Mouse (Mus musculus) stomach, postnatal 0 days (tissue): ENCODE data around the gene Pdzd2. TPM values are rescaled to one million over a fixed set of nuclear protein-coding genes. Genes with fewer than 3 reads are reported as not detected.

Experiments used
- ATAC-seq: fragments of 200-750 bp; cut with Nextera tagmentation; 2 replicates; pipeline ENCODE4 v1.8.0; 2017; ENCODE audit not compliant: low FRiP score, low TSS enrichment
- DNase-seq: peaks from one replicate; pipeline ENCODE4 v3.0.0-alpha.2; 2016; ENCODE audit warnings: low spot score
- H3K27ac ChIP-seq: fragments of 300-500 bp; sonication (generic); replicated peaks from 2 replicates; pipeline ENCODE4 v1.5.1; 2014; ENCODE audit warnings: mild to moderate bottlenecking, control low read depth
- H3K27me3 ChIP-seq: fragments of 300-500 bp; sonication (generic); 2 replicates; pipeline ENCODE4 v1.6.1; 2014; ENCODE audit warnings: low read length; ENCODE audit not compliant: control insufficient read depth, insufficient read depth
- H3K36me3 ChIP-seq: fragments of 300-500 bp; sonication (generic); 2 replicates; pipeline ENCODE4 v1.6.1; 2014; ENCODE audit warnings: low read length, mixed read lengths; ENCODE audit not compliant: control insufficient read depth, insufficient read depth
- H3K4me1 ChIP-seq: fragments of 300-500 bp; sonication (generic); replicated peaks from 2 replicates; pipeline ENCODE4 v1.6.1; 2014; ENCODE audit warnings: antibody characterized with exemption; ENCODE audit not compliant: control insufficient read depth, insufficient read depth
- H3K4me2 ChIP-seq: fragments of 300-500 bp; sonication (generic); replicated peaks from 2 replicates; pipeline ENCODE4 v1.6.1; 2014; ENCODE audit warnings: low read depth, mild to moderate bottlenecking, control low read depth, moderate library complexity
- H3K4me3 ChIP-seq: fragments of 300-500 bp; sonication (generic); 2 replicates; pipeline ENCODE4 v1.5.1; 2014; ENCODE audit warnings: low read depth, low read length, control low read depth
- H3K9ac ChIP-seq: fragments of 300-500 bp; sonication (generic); 2 replicates; pipeline ENCODE4 v1.6.1; 2014; ENCODE audit warnings: mild to moderate bottlenecking, low read length, control low read depth, mixed read lengths
- H3K9me3 ChIP-seq: fragments of 300-500 bp; sonication (generic); 2 replicates; pipeline ENCODE4 v1.6.1; 2016; ENCODE audit warnings: low read length; ENCODE audit not compliant: control insufficient read depth
- CTCF ChIP-seq: IDR thresholded peaks from 2 replicates; pipeline ENCODE4 v1.5.1; 2016; ENCODE audit warnings: antibody characterized with exemption, low read depth, mild to moderate bottlenecking, moderate library complexity
- EP300 ChIP-seq: optimal IDR thresholded peaks from 2 replicates; pipeline ENCODE3; 2016; ENCODE audit warnings: antibody characterized with exemption
- whole genome bisulfite sequencing: fragments of 180-500 bp; shearing (Covaris S2); extraction: QIAGEN DNeasy Blood & Tissue Kit; methylation state at CpG from one replicate; pipeline ENCODE4 v1.1.7; 2014; 5-methylcytosine and 5-hydroxymethylcytosine counted together
- polyA plus RNA-seq: library from polyadenylated mRNA; unstranded; fragments of >200 nt; fragmentation: Nextera tagmentation; extraction: Ambion mirVana; gene quantifications from 2 replicates; pipeline ENCODE4 v1.2.1, GENCODE M21; 2015

The Pdzd2 gene
- polyA plus RNA-seq, 1 experiment from 2014 or later, result 19.1 TPM

DNA sequence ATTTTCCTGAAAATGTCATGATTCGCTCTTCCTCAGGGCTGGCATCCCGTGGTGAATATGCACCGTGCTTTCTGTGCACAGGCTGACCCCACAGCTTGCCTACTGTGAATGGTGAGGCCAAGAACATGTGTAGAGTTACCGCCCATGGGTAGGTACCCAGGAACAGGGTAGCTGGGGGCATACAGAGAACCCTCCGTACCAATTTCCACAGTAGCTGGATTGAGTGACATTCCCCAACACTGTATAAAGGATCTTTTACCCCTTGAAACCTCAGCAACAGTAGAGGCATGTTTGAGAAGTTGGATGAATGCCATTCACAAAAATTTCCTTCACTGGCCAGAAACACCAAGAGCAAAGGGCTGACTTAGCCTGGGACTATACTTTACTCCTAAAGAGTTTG, 271.1 kb downstream of the Pdzd2 start:
- ATAC-seq (no peak), DNase-seq (no peak)
- no peak overlapping the region for H3K4me3 ChIP-seq

DNA sequence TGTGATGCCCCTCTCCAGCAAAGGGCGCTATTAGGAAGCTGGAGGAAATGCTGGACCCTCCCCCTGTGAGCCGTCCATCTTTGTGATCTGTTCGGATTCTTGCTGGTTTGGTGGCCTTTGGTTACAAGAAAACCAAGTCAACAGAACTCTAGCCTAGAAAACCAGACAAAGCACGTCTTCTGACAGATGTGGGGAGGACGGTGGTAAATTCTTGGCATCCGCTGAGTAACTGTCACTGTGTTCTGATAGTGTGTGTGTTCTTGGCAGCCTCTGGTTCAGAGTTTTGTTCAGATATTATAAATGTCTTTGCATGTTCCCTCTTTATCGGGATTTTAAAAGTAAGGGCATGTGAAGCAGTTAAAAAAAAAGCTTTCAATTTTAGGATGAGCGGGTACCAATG, 274.0 kb downstream of the Pdzd2 start:
- H3K9me3 ChIP-seq, result no peaks in the 10 kb centered on the region
- no peak overlapping the region for H3K4me2 ChIP-seq
- no peaks in the 10 kb centered on the region for H3K27me3 ChIP-seq
- no peak overlapping the region for H3K9ac ChIP-seq
- no peak for ATAC-seq
- H3K4me3 ChIP-seq, result no peak overlapping the region
- DNase-seq, result no peak
- no peak overlapping the region for H3K27ac ChIP-seq
- 73% methylated on average over 8 of the region's 8 CpGs for WGBS
- TF ChIP-seq CTCF (no peak), EP300 (no peak)
- H3K4me1 ChIP-seq, result no peaks in the 10 kb centered on the region
- no peaks in the 10 kb centered on the region for H3K36me3 ChIP-seq

More for the DNA sequence above, 271.1 kb downstream of the Pdzd2 start:
- H3K27ac ChIP-seq, result no peak overlapping the region
- TF ChIP-seq EP300 (no peak), CTCF (no peak)
- no peaks in the 10 kb centered on the region for H3K27me3 ChIP-seq
- H3K9me3 ChIP-seq, result no peaks in the 10 kb centered on the region
- no peak overlapping the region for H3K4me2 ChIP-seq
- H3K9ac ChIP-seq, result no peak overlapping the region
- no peaks in the 10 kb centered on the region for H3K4me1 ChIP-seq
- 73% methylated on average over 5 of the region's 5 CpGs for WGBS
- H3K36me3 ChIP-seq, result no peaks in the 10 kb centered on the region

DNA sequence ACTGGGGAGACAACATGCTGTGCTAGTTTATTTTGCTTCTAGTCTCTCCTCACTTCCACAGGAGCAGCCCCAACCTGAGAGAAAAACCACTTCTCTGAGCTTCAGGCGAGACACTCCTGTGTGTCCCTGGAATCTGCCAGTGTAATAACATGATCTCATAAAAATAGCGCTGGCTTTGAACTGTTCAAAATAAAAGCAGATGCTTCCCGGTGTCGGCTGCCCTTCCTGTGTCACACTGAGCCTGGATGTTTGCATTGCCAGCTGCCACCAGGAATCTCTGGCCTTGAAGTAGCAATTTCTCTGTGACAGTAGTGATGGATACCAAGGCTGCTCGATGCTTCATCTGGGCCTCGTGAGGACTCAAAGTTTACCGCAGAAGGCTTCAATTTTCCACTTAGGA, 282.9 kb downstream of the Pdzd2 start:
- no peaks in the 10 kb centered on the region for H3K36me3 ChIP-seq
- H3K4me3 ChIP-seq, result no peak overlapping the region
- no peak overlapping the region for H3K9ac ChIP-seq
- H3K27me3 ChIP-seq, result no peaks in the 10 kb centered on the region
- DNase-seq (no peak), ATAC-seq (no peak)
- no peaks in the 10 kb centered on the region for H3K4me1 ChIP-seq
- WGBS, result 46% methylated on average over 7 of the region's 7 CpGs
- H3K27ac ChIP-seq, result no peak overlapping the region
- H3K4me2 ChIP-seq, result no peak overlapping the region
- no peak for TF ChIP-seq EP300
- TF ChIP-seq CTCF, result no peak
- no peaks in the 10 kb centered on the region for H3K9me3 ChIP-seq

DNA sequence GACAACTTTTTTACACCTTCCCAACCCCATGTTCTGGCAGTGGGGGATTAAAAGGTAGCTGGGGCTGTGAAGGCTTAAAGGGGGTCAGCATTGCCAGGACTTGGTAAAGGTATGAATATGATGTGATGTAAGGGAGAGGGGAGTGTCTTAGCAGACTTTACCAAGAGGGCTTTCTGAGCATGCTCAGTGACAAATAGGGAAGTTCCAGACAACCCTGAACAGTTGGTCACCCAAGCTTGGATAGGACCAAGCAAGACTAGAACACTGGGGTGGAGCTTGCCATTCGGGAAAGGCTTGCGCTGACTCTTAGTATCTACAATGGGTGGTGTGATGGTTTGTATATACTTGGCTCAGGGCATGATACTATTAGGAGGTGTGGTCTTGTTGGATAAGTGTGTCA, 286.4 kb downstream of the Pdzd2 start:
- 91% methylated on average over 2 of the region's 2 CpGs for WGBS
- Histone ChIP-seq H3K9me3 (no peaks in the 10 kb centered on the region), H3K9ac (no peak overlapping the region), H3K27ac (no peak overlapping the region), H3K4me3 (no peak overlapping the region), H3K27me3 (no peaks in the 10 kb centered on the region), H3K4me1 (no peaks in the 10 kb centered on the region), H3K36me3 (no peaks in the 10 kb centered on the region), H3K4me2 (no peak overlapping the region)
- no peak for ATAC-seq
- DNase-seq, result no peak
- TF ChIP-seq EP300 (no peak), CTCF (no peak)

DNA sequence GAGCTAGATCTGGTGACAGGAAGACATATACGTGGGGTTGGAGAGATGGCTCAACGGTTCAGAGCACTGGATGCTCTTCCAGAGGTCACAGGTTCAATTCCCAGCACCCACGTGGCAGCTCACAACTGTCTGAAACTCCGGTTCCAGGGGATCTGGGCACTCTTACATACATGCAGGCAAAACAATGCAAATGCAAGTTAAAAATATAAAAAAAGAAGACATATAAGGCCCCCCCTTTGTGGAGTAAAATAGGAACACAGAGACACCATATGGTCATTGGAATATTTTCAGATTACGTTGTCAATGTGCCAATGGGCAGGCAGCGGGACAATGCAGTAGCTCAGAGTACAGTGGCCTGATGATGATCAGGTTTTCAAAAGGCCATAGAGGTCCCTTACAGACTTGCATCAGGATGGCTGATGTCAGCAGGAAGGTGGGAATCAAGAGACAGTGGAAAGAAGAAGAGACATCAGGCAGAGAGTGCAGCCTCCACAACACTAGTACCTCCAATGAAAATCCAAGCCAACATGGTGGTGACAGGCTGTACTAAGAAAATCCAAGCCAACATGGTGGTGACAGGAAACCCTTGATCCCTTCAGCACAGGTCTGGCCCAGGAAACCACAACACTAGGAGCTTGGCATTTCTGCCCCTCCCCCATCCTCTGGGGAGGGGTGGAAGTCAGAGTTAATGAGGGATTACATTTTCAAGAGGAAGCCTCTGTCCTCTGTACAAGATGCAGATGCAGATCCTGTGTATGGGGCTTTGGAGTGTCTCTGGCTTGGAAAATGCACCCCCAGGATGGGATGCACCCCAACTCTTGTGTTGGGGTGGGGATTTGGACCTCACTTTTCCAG, 287.4 kb downstream of the Pdzd2 start:
- H3K27ac ChIP-seq, result no peak overlapping the region
- H3K36me3 ChIP-seq, result no peaks in the 10 kb centered on the region
- no peaks in the 10 kb centered on the region for H3K9me3 ChIP-seq
- no peak overlapping the region for H3K4me2 ChIP-seq
- no peaks in the 10 kb centered on the region for H3K4me1 ChIP-seq
- DNase-seq (no peak), ATAC-seq (no peak)
- 75% methylated on average over 6 of the region's 6 CpGs for WGBS
- H3K4me3 ChIP-seq, result no peak overlapping the region
- no peak overlapping the region for H3K9ac ChIP-seq
- TF ChIP-seq CTCF (no peak), EP300 (no peak)
- no peaks in the 10 kb centered on the region for H3K27me3 ChIP-seq

DNA sequence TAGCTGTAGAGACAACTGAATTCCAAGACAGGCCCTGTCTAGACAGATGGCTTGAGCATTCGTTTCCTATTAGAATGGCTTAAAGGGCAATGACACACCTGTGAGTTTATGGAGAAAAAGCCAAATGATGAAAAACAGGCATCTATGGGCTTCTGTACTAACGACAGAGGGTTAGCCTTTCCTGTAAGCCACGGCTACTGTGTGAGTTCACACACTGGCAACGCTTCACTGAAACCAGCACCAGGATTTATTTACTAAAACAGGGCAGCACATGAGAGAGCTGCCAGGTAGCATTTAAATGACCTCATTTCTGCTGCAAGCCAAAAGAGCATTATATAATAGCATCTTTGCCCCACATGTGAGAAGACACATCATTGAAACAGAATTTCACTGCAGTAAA, 288.3 kb downstream of the Pdzd2 start:
- DNase-seq (no peak), ATAC-seq (no peak)
- 49% methylated on average over 4 of the region's 4 CpGs for WGBS
- no peaks in the 10 kb centered on the region for H3K4me1 ChIP-seq
- no peaks in the 10 kb centered on the region for H3K27me3 ChIP-seq
- H3K36me3 ChIP-seq, result no peaks in the 10 kb centered on the region
- no peak for TF ChIP-seq EP300
- TF ChIP-seq CTCF, result no peak
- no peak overlapping the region for H3K4me3 ChIP-seq
- no peaks in the 10 kb centered on the region for H3K9me3 ChIP-seq
- no peak overlapping the region for H3K4me2 ChIP-seq
- H3K27ac ChIP-seq, result no peak overlapping the region
- no peak overlapping the region for H3K9ac ChIP-seq
